Mouse (Mus musculus) erythroid progenitor cell, adult 5-6 weeks (primary cell): ENCODE data around the gene Lin9. TPM values are rescaled to one million over a fixed set of nuclear protein-coding genes. Genes with fewer than 3 reads are reported as not detected.

ENCODE experiments used
- ATAC-seq: replicated peaks from 2 replicates; pipeline ENCODE4 v1.8.0; 2016; ENCODE audit warnings: moderate number of reproducible peaks, mild to moderate bottlenecking, moderate TSS enrichment, inconsistent platforms; ENCODE audit not compliant: poor library complexity, low FRiP score, severe bottlenecking
- total RNA-seq, 2 experiments: library from RNA; stranded (forward) in 1 of 2; stranded (reverse) in 1 of 2; fragments of 150-400 nt in 1 of 2; fragments of 186-747, 209-891 nt in 1 of 2; gene quantifications; 2 replicates each; pipeline versions ENCODE4 v1.2.3 to v1.2.4; 2015 to 2017; ENCODE audit warnings: low replicate concordance in 2 of 2

The Lin9 gene
- total RNA-seq, 2 experiments from 2014 or later = 87.4 to 95.2 TPM

DNA sequence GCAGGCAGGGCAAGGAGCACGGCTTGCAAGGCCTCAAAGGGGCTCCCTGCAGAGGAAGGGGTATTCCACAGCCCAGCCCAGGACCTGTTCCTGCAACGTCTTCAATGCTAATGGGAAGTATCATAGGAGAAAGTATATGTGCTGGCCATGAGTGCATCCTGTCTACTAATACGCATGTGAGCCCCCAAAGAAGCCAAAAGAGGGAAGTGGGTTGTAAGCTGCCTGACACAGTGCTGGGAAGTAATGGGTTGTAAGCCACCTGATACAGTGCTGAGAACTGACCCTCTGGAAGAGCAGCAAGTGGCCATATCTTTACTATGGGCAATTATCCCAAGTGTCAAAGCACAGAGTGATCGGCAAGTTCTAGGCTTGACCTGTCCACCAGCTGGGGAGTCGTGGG is 57.1 kb downstream of the Lin9 start:
- ATAC-seq = no peak

DNA sequence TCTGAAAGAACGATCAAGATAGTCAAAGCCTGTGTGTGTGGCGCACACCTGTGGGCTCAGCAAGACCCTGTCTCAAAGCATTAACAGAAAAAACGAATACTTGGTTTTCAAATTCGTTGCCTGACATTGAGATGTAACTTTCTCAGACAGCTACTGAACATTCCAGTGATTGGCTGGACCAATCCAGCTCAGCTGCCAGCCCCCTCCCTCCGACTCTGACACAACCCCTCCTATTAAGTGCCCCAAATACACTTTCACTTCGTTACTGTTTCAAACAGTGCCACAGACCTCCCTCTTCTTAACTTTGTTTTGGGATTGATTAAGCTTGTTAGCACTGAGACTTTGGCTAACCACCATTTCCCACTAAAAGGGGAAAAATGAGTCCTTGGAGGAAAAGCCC is 62.5 kb downstream of the Lin9 start:
- no peak for ATAC-seq

DNA sequence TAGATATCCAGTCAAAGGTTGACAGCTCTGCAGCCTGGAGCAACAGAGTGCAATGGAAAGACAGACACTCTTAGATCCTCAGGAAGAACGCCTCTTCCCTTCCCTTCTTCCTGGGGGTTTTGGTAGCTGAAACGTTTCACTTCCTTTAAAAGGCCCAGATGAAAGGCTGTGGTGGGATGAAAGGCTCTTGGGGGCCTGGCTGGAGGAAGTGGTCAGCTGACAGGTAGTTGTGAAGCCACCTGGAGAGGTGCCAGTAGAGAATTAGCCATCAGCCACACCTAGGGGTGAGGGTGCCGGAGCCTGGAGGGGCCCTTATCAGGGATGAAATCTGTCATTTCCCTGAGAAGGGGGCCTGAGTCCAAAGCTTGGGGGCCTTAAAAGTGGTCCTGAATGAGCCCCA is 66.4 kb downstream of the Lin9 start:
- ATAC-seq = no peak

- ATAC-seq = no peak
These were observed 66.9 kb downstream of the Lin9 start for GRCm38 (mm10) chr1:180707813-180708212.

DNA sequence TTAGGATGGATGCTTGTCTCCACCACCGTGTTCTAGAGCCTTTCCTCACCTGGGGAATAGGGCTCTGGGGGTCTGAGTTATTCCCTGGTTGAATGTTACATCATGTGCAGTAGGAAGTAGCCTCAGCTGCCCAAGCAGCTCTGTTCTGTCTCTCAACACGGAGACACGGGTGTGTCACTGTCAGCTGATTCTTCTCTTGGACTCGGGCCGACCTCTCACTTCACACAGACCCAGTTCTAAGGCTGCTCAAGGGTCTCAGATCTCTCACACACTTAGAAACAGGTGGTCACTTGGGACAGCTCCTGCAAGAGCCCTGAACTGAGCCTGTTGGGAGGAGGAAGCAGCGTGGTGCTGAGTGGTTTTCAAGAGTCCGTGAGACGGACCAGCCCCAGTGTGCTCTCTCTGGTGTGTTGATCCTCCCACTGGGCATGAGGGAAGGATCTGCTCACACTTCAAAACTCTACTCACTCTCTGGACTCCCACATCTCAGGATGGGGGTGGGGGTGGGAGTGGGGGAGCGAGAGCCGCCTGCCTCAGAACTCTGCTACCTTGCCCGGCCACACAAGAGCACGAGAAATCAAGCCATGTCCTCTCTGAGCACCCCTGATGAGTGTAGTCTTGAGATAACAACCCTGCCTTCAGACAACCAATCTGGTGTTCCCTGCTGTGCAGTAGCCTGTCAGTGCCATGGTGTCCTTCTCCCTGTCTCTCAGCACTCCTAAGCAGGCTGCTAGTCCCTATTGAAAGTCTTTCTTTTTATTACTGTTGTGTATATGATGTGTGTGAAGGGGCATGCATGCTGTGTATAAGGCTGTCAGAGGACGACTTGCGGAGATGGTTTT is 68.2 kb downstream of the Lin9 start:
- ATAC-seq = no peak

- ATAC-seq = no peak
These were observed 77.8 kb downstream of the Lin9 start for GRCm38 (mm10) chr1:180718756-180719155.

- no peak for ATAC-seq
These were observed 78.5 kb downstream of the Lin9 start for GRCm38 (mm10) chr1:180719483-180719882.

DNA sequence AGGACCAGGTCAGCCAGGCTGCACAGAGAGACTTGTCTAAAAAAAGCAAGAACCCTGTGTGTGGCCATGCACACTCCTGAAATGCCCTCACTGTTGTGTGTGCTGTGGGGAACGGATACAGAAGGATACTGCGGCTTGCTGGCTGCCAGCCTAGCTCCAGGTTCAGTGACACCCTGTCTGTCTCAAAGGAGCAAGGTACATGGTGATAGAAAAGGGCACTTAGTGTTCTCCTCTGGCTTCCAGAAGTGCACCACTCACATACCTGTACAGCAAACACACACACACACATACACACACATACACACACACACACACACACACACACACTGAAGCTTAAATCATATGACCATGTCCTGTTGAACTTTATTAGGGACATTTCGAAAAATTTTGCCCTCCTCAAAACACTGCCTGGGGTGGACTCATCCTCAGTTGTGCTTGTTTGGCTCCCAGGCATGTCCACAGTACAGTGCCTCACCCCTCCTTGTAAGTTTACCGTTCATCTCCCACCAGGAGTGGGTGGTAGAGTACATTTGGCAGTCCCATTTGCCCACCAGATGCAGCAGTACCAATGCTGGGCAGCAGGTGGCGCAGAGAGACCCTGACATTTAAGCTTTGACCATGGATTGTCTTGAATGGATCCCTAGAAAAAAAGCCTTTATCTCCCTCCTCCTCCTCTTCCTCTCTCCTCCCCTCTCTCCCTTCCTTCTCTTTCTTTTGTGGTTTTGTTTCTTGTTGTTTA is 79.2 kb downstream of the Lin9 start:
- peak; percentile 74 for ATAC-seq

DNA sequence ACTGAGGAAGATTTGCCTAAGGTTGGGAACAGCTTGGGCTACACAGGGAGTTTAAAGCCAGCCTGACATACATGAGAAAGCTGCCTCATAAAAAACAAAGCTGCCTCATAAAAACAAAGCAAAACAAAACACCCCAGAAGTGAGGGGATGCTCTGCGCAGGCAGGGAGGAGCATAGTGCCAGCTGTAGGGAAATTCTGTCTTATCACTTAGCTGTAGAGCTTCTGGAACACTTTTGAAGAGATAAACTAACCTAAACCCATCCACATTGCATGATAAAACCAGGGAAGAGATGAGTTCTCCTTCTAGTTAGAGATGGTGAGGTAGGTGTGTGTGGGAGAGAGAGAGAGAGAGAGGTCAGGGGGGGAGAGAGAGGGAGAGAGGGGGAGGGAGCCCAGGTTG is 81.7 kb downstream of the Lin9 start:
- peak; percentile 31; the same call in 1 of the 2 replicates for ATAC-seq

- no peak for ATAC-seq
These were observed 82.8 kb downstream of the Lin9 start for GRCm38 (mm10) chr1:180723701-180724238.

GRCm38 (mm10) chr1:180725704-180726179 is 84.8 kb downstream of the Lin9 start, which contains the start of gene Acbd3:
TSS of gene Acbd3 (plus strand) at chr1:180726043.
- peak; percentile 93 for ATAC-seq

- peak; percentile 62 for ATAC-seq
These were observed 85.2 kb downstream of the Lin9 start for GRCm38 (mm10) chr1:180726183-180726582.

- ATAC-seq = no peak
These were observed 88.3 kb downstream of the Lin9 start for GRCm38 (mm10) chr1:180729231-180729630.

Other genes starting within 250 kb of the Lin9 start
- not detected in 2 replicates for gene Stum, start 157.6 kb upstream of the Lin9 start, total RNA-seq (2015; ENCODE audit: low replicate concordance)
- not detected in 2 replicates for gene Stum, start 157.6 kb upstream of the Lin9 start, total RNA-seq (2017; ENCODE audit: low replicate concordance)
- 36.4 and 38.6 TPM in 2 replicates for gene Parp1, start 72.2 kb upstream of the Lin9 start, total RNA-seq (2015; ENCODE audit: low replicate concordance)
- gene Parp1, start 72.2 kb upstream of the Lin9 start, total RNA-seq (2017; ENCODE audit: low replicate concordance) = 20.3 and 21.3 TPM in 2 replicates
- not detected in 2 replicates for gene Mixl1, start 55.9 kb downstream of the Lin9 start, total RNA-seq (2015; ENCODE audit: low replicate concordance)
- gene Mixl1, start 55.9 kb downstream of the Lin9 start, total RNA-seq (2017; ENCODE audit: low replicate concordance) = not detected in 2 replicates
- gene Acbd3, start 84.9 kb downstream of the Lin9 start, total RNA-seq (2015; ENCODE audit: low replicate concordance) = 14.8 and 18.9 TPM in 2 replicates
- gene Acbd3, start 84.9 kb downstream of the Lin9 start, total RNA-seq (2017; ENCODE audit: low replicate concordance) = 22.2 and 26.7 TPM in 2 replicates
- 2,042 and 2,351 TPM in 2 replicates for gene H3f3a, start 172.8 kb downstream of the Lin9 start, total RNA-seq (2015; ENCODE audit: low replicate concordance)
- gene H3f3a, start 172.8 kb downstream of the Lin9 start, total RNA-seq (2017; ENCODE audit: low replicate concordance) = 2,407 and 2,791 TPM in 2 replicates
- 21.3 and 23.9 TPM in 2 replicates for gene Sde2, start 210.0 kb downstream of the Lin9 start, total RNA-seq (2015; ENCODE audit: low replicate concordance)
- 29.9 and 35.2 TPM in 2 replicates for gene Sde2, start 210.0 kb downstream of the Lin9 start, total RNA-seq (2017; ENCODE audit: low replicate concordance)